Mouse (Mus musculus) limb, embryonic 15.5 days (tissue): ENCODE results near the gene Cotl1. TPM values are rescaled to one million over a fixed set of nuclear protein-coding genes. Genes with fewer than 3 reads are reported as not detected.
A peak's percentile ranks its signal among the peaks of the same experiment; 100 is the strongest.

ENCODE experiments used
- ATAC-seq: fragments of 200-750 bp; cut with Nextera tagmentation; 2 replicates; pipeline ENCODE4 v1.8.0; 2017; ENCODE audit warnings: low read depth, moderate TSS enrichment; ENCODE audit not compliant: insufficient number of reproducible peaks, low FRiP score, low TSS enrichment
- H3K27ac ChIP-seq: fragments of 300-500 bp; sonication (generic); 2 replicates; pipeline ENCODE4 v1.5.1; 2015; ENCODE audit warnings: moderate library complexity, mild to moderate bottlenecking, inconsistent platforms
- H3K27me3 ChIP-seq: fragments of 300-500 bp; sonication (generic); 2 replicates; pipeline ENCODE4 v1.6.1; 2015; ENCODE audit warnings: inconsistent platforms
- H3K36me3 ChIP-seq: fragments of 300-500 bp; sonication (generic); 2 replicates; pipeline ENCODE4 v1.6.1; 2015; ENCODE audit warnings: inconsistent platforms
- H3K4me1 ChIP-seq: fragments of 300-500 bp; sonication (generic); 2 replicates; pipeline ENCODE4 v1.6.1; 2015; ENCODE audit warnings: inconsistent platforms
- H3K4me2 ChIP-seq: fragments of 300-500 bp; sonication (generic); 2 replicates; pipeline ENCODE4 v1.6.1; 2015; ENCODE audit warnings: mild to moderate bottlenecking, inconsistent platforms
- H3K4me3 ChIP-seq: fragments of 300-500 bp; sonication (generic); 2 replicates; pipeline ENCODE4 v1.5.1; 2015; ENCODE audit warnings: mild to moderate bottlenecking, inconsistent platforms
- H3K9ac ChIP-seq: fragments of 300-500 bp; sonication (generic); 2 replicates; pipeline ENCODE4 v1.6.1; 2015; ENCODE audit warnings: inconsistent platforms
- H3K9me3 ChIP-seq: fragments of 300-500 bp; sonication (generic); 2 replicates; pipeline ENCODE4 v1.6.1; 2016; ENCODE audit warnings: inconsistent platforms
- WGBS: fragments of 180-500 bp; shearing (Covaris S2); methylation state at CpG from one replicate; pipeline ENCODE4 v1.1.7; 2015; 5-methylcytosine and 5-hydroxymethylcytosine counted together
- polyA plus RNA-seq: library from polyadenylated mRNA; unstranded; fragments of >200 nt; fragmentation: Nextera tagmentation; extraction: Ambion mirVana; gene quantifications from 2 replicates; pipeline ENCODE4 v1.2.1, GENCODE M21; 2015

Gene Cotl1
- polyA plus RNA-seq, 1 experiment from 2014 or later, result 55.1 TPM

- H3K4me3 ChIP-seq, result peak overlapping the region; percentile 2; the same call in 1 of the 2 replicates
- peaks cover 51% of the 10 kb centered on the region for H3K4me1 ChIP-seq
- 44% methylated on average over 10 of the region's 10 CpGs for WGBS
- peak overlapping the region; percentile 24; the same call in 1 of the 2 replicates for H3K4me2 ChIP-seq
- peak overlapping the region; percentile 28; the same call in 1 of the 2 replicates for H3K27ac ChIP-seq
- no peaks in the 10 kb centered on the region for H3K27me3 ChIP-seq
- ATAC-seq, result no peak
- no peak overlapping the region for H3K9ac ChIP-seq
- H3K9me3 ChIP-seq, result no peaks in the 10 kb centered on the region
- H3K36me3 ChIP-seq, result no peaks in the 10 kb centered on the region
Measured at GRCm38 (mm10) chr8:119837553-119838071, 2.7 kb downstream of the Cotl1 start.

- H3K4me2 ChIP-seq, result no peak overlapping the region
- WGBS, result 84% methylated on average over 4 of the region's 4 CpGs
- H3K27ac ChIP-seq, result peak overlapping the region; percentile 28; the same call in 1 of the 2 replicates
- no peak overlapping the region for H3K4me3 ChIP-seq
- no peak overlapping the region for H3K9ac ChIP-seq
- no peaks in the 10 kb centered on the region for H3K36me3 ChIP-seq
- H3K4me1 ChIP-seq, result peaks cover 58% of the 10 kb centered on the region
- no peaks in the 10 kb centered on the region for H3K9me3 ChIP-seq
- no peaks in the 10 kb centered on the region for H3K27me3 ChIP-seq
- no peak for ATAC-seq
Measured at GRCm38 (mm10) chr8:119836831-119837230, 3.5 kb downstream of the Cotl1 start.

- H3K9ac ChIP-seq, result no peak overlapping the region
- H3K9me3 ChIP-seq, result no peaks in the 10 kb centered on the region
- no peak overlapping the region for H3K27ac ChIP-seq
- H3K4me1 ChIP-seq, result peaks cover 64% of the 10 kb centered on the region
- no peaks in the 10 kb centered on the region for H3K36me3 ChIP-seq
- no peak overlapping the region for H3K4me2 ChIP-seq
- ATAC-seq, result no peak
- H3K27me3 ChIP-seq, result no peaks in the 10 kb centered on the region
- no peak overlapping the region for H3K4me3 ChIP-seq
- WGBS, result 68% methylated on average over 5 of the region's 5 CpGs
Measured at GRCm38 (mm10) chr8:119835270-119835669, 5.1 kb downstream of the Cotl1 start.

- Histone ChIP-seq H3K4me2 (no peak overlapping the region), H3K4me3 (no peak overlapping the region), H3K27me3 (no peaks in the 10 kb centered on the region), H3K4me1 (peaks cover 66% of the 10 kb centered on the region), H3K27ac (no peak overlapping the region), H3K9ac (no peak overlapping the region), H3K9me3 (no peaks in the 10 kb centered on the region), H3K36me3 (no peaks in the 10 kb centered on the region)
- 90% methylated on average over 6 of the region's 6 CpGs for WGBS
- no peak for ATAC-seq
Measured at GRCm38 (mm10) chr8:119834676-119835075, 5.7 kb downstream of the Cotl1 start.

GRCm38 (mm10) chr8:119832931-119833330 lies 7.4 kb downstream of the Cotl1 start:
- 44% methylated on average over 5 of the region's 5 CpGs for WGBS
- H3K36me3 ChIP-seq, result no peaks in the 10 kb centered on the region
- H3K9me3 ChIP-seq, result no peaks in the 10 kb centered on the region
- H3K27me3 ChIP-seq, result no peaks in the 10 kb centered on the region
- no peak overlapping the region for H3K4me2 ChIP-seq
- H3K27ac ChIP-seq, result no peak overlapping the region
- no peak overlapping the region for H3K4me3 ChIP-seq
- H3K9ac ChIP-seq, result no peak overlapping the region
- H3K4me1 ChIP-seq, result peaks cover 66% of the 10 kb centered on the region
- ATAC-seq, result no peak

GRCm38 (mm10) chr8:119832101-119832617 lies 8.2 kb downstream of the Cotl1 start:
- no peak overlapping the region for H3K9ac ChIP-seq
- no peak for ATAC-seq
- no peak overlapping the region for H3K4me3 ChIP-seq
- H3K4me1 ChIP-seq, result peaks cover 61% of the 10 kb centered on the region
- no peaks in the 10 kb centered on the region for H3K27me3 ChIP-seq
- 42% methylated on average over 7 of the region's 7 CpGs for WGBS
- H3K9me3 ChIP-seq, result no peaks in the 10 kb centered on the region
- H3K27ac ChIP-seq, result peak overlapping the region; percentile 54
- peak overlapping the region; percentile 19; the same call in 1 of the 2 replicates for H3K4me2 ChIP-seq
- no peaks in the 10 kb centered on the region for H3K36me3 ChIP-seq

GRCm38 (mm10) chr8:119831336-119831995 lies 8.9 kb downstream of the Cotl1 start:
- ATAC-seq, result peak; percentile 56; the same call in 1 of the 2 replicates
- H3K9me3 ChIP-seq, result no peaks in the 10 kb centered on the region
- no peaks in the 10 kb centered on the region for H3K27me3 ChIP-seq
- WGBS, result 25% methylated on average over 20 of the region's 20 CpGs
- no peaks in the 10 kb centered on the region for H3K36me3 ChIP-seq
- H3K4me2 ChIP-seq, result peak overlapping the region; percentile 19
- H3K4me1 ChIP-seq, result peaks cover 55% of the 10 kb centered on the region
- no peak overlapping the region for H3K27ac ChIP-seq
- H3K4me3 ChIP-seq, result no peak overlapping the region
- H3K9ac ChIP-seq, result no peak overlapping the region

GRCm38 (mm10) chr8:119830589-119830988 lies 9.8 kb downstream of the Cotl1 start:
- H3K4me3 ChIP-seq, result no peak overlapping the region
- peaks cover 55% of the 10 kb centered on the region for H3K4me1 ChIP-seq
- ATAC-seq, result no peak
- WGBS, result 68% methylated on average over 7 of the region's 7 CpGs
- no peaks in the 10 kb centered on the region for H3K36me3 ChIP-seq
- no peak overlapping the region for H3K4me2 ChIP-seq
- H3K27ac ChIP-seq, result no peak overlapping the region
- no peaks in the 10 kb centered on the region for H3K9me3 ChIP-seq
- H3K9ac ChIP-seq, result no peak overlapping the region
- no peaks in the 10 kb centered on the region for H3K27me3 ChIP-seq

GRCm38 (mm10) chr8:119829870-119830580 lies 10.3 kb downstream of the Cotl1 start:
- Histone ChIP-seq H3K4me3 (no peak overlapping the region), H3K9ac (no peak overlapping the region)
- no peak for ATAC-seq

GRCm38 (mm10) chr8:119829420-119829819 lies 10.9 kb downstream of the Cotl1 start:
- peaks cover 61% of the 10 kb centered on the region for H3K4me1 ChIP-seq
- WGBS, result 58% methylated on average over 13 of the region's 13 CpGs

More at GRCm38 (mm10) chr8:119829870-119830580, 10.3 kb downstream of the Cotl1 start:
- 48% methylated on average over 16 of the region's 16 CpGs for WGBS
- Histone ChIP-seq H3K36me3 (no peaks in the 10 kb centered on the region), H3K4me2 (no peak overlapping the region), H3K9me3 (no peaks in the 10 kb centered on the region), H3K4me1 (peaks cover 58% of the 10 kb centered on the region), H3K27ac (no peak overlapping the region), H3K27me3 (no peaks in the 10 kb centered on the region)

GRCm38 (mm10) chr8:119829015-119829414 lies 11.3 kb downstream of the Cotl1 start:
- H3K4me2 ChIP-seq, result no peak overlapping the region
- H3K9me3 ChIP-seq, result no peaks in the 10 kb centered on the region
- WGBS, result 69% methylated on average over 10 of the region's 10 CpGs
- no peak for ATAC-seq
- no peak overlapping the region for H3K4me3 ChIP-seq
- no peaks in the 10 kb centered on the region for H3K27me3 ChIP-seq
- no peak overlapping the region for H3K9ac ChIP-seq
- H3K27ac ChIP-seq, result no peak overlapping the region
- no peaks in the 10 kb centered on the region for H3K36me3 ChIP-seq
- H3K4me1 ChIP-seq, result peaks cover 64% of the 10 kb centered on the region

More at GRCm38 (mm10) chr8:119829420-119829819, 10.9 kb downstream of the Cotl1 start:
- H3K36me3 ChIP-seq, result no peaks in the 10 kb centered on the region
- no peak overlapping the region for H3K4me2 ChIP-seq
- no peak overlapping the region for H3K4me3 ChIP-seq
- no peak overlapping the region for H3K27ac ChIP-seq
- ATAC-seq, result no peak
- H3K9ac ChIP-seq, result no peak overlapping the region
- H3K27me3 ChIP-seq, result no peaks in the 10 kb centered on the region
- H3K9me3 ChIP-seq, result no peaks in the 10 kb centered on the region

- no peak for ATAC-seq
- WGBS, result 62% methylated on average over 4 of the region's 4 CpGs
- Histone ChIP-seq H3K4me1 (peaks cover 58% of the 10 kb centered on the region), H3K4me3 (no peak overlapping the region), H3K4me2 (no peak overlapping the region), H3K27ac (no peak overlapping the region), H3K27me3 (no peaks in the 10 kb centered on the region), H3K9ac (no peak overlapping the region), H3K9me3 (no peaks in the 10 kb centered on the region), H3K36me3 (no peaks in the 10 kb centered on the region)
Measured at GRCm38 (mm10) chr8:119827721-119828153, 12.6 kb downstream of the Cotl1 start.
